Mouse (Mus musculus) v-Abl transformed pro-B cells (cell line): ENCODE data around the gene Try5.
"Not testable (repeated sequence)": the region's sequence is repeated elsewhere in the genome, so short reads cannot be mapped to it uniquely, and the experiment has no call there.

Experiments
- in situ Hi-C, 2 experiments: fragments of 400-800 bp; cut with MboI; formaldehyde crosslinking; loops; one replicate each; pipeline ENCODE4 v1.15.1; 2025; ENCODE audit not compliant: unreplicated experiment in 2 of 2

Try5 gene

DNA sequence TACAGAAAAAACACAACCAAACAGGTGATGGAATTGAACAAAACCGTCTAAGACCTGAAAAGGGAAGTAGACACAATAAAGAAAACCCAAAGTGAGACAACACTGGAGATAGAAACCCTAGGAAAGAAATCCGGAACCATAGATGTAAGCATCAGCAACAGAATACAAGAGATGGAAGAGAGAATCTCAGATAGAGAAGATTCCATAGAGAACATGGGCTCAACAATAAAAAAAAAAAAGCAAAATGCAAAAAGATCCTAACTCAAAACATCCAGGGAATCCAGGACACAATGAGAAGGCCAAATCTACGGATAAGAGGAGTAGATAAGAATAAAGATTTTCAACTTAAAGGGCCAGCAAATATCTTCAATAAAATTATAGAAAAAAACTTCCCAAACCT is at the start of gene Try5:
TSS of gene Try5 (minus strand) at position 101 of the 400 bp plus-strand sequence.
- in situ Hi-C loops, result not testable (repeated sequence)

DNA sequence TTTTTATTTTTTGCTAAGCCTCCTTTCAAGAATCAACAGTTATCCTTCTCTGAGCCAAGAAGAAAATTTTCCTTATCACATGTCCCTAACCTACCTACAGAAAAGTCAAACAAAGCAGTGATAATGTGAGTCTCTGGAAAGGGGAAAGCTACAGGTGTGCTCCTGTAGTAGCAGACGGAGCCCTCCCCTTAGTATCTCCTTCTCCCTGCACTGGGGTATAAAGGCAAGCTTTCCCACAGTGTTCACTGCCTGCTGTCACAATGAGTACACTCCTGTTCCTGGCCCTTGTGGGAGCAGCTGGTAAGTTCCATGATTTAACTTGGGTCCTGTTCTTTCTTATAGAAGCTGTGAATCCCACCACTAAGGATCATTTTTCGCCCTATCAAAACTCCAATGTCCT is 37.3 kb upstream of the Try5 start, which contains the start of gene Try10:
TSS of gene Try10 (plus strand) at position 174 of the 400 bp plus-strand sequence.
- in situ Hi-C loops, result no loop called here

DNA sequence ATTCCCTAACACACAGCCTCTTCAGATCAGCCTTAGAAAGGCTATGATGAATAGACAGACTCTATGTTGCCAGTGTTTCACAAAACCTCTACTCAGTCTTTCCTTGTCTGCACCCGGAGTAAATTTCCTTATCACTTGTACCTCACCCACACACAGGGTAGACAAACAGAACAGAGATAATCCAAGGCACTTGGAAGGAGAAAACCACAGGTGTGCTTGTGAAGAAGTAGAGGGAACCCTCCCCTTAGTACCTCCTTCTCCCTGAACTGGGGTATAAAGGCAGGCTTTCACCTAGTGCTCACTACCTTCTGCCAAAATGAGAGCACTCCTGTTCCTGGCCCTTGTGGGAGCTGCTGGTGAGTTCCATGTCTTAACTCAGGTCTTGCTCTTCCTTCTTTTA is 14.7 kb downstream of the Try5 start, which contains the start of gene Try4:
TSS of gene Try4 (plus strand) at position 301 of the 400 bp plus-strand sequence.
- in situ Hi-C loops, result no loop called here

DNA sequence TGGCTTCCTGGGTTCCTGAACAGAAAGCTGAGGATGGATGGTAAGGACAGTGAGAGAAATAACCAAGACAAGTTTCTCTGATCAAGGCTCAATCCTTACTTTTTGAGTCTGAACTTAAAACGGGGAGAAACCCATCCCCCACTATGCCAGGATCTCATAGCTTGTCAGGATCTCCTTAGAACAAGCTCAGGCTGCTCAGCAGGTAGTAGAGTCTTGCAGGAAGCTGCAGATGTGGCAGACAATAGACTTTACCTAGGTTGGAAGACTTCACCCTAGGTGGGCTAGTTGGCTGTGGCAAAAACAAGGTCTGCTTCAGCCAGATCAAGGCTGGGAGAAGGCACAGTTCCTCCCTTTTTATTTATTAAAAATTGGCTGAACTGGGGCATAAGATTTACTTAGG is 18.4 kb downstream of the Try5 start:
- in situ Hi-C loops, result no loop called here

DNA sequence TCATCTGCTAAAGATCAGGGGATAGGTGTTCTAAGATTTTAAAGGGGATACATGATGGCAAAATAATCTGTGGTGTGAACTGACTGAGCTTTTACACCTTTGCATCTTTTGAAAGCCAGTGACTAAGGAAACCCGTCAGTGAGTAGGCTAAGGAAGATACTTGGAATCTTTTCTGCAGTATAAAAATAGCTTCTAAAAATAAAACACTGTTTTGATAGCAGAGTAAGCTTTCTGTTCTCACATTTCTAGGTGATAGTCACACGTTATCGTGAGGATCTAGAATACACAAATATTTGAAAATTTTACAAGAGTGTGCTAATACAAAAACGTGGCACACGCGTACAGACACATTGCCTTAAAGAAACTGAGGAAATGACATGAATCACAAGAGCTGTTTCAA is 50.5 kb downstream of the Try5 start:
- in situ Hi-C loops, result loop anchor here (10.0 to 25.0 kb wide), 6 partner anchors 131 to 989 kb away; partner anchors contain the start of gene Moxd2 (in 1 of the 2)

DNA sequence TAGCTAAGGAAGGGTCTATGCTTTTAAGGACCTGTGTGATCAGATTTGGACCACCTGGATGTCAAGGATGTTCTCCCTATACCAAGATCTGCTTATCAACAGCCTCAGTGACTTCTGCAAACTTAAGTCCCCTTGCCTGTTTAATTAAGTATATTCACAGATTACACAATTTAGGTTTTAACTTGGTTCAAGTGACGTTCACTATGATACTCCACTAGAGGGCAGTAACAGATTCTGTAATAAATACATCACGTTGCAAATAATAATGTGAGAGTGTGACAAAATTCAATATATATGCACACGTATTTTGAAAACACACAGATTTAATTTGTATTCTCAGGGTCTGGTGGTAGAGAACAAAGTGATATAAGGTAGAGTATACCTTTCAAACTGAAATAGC is 53.8 kb downstream of the Try5 start:
- in situ Hi-C loops, result loop anchor here (5.0 to 25.0 kb wide), 7 partner anchors 128 to 992 kb away; partner anchors contain the start of gene Moxd2 (in 1 of the 2)
